Mouse (Mus musculus) intestine, embryonic 16.5 days (tissue): ENCODE measurements around the gene Cox20. TPM values are rescaled to one million over a fixed set of nuclear protein-coding genes. Genes with fewer than 3 reads are reported as not detected.
"Not testable (repeated sequence)": the region's sequence is repeated elsewhere in the genome, so short reads cannot be mapped to it uniquely, and the experiment has no call there.

Source experiments
- ATAC-seq: fragments of 200-750 bp; cut with Nextera tagmentation; 2 replicates; pipeline ENCODE4 v1.8.0; 2017; ENCODE audit warnings: moderate TSS enrichment, moderate library complexity
- H3K27ac ChIP-seq: fragments of 300-500 bp; sonication (generic); 2 replicates; pipeline ENCODE4 v1.5.1; 2014; ENCODE audit warnings: mild to moderate bottlenecking, low read length
- H3K27me3 ChIP-seq: fragments of 300-500 bp; sonication (generic); replicated peaks from 2 replicates; pipeline ENCODE4 v1.6.1; 2014; ENCODE audit warnings: low read length, control low read depth, mixed read lengths; ENCODE audit not compliant: control insufficient read depth, insufficient read depth
- H3K36me3 ChIP-seq: fragments of 300-500 bp; sonication (generic); 2 replicates; pipeline ENCODE4 v1.6.1; 2014; ENCODE audit warnings: low read length, control low read depth; ENCODE audit not compliant: control insufficient read depth, insufficient read depth
- H3K4me1 ChIP-seq: fragments of 300-500 bp; sonication (generic); 2 replicates; pipeline ENCODE4 v1.6.1; 2014; ENCODE audit warnings: low read length, control low read depth, mixed read lengths; ENCODE audit not compliant: control insufficient read depth, insufficient read depth
- H3K4me2 ChIP-seq: fragments of 300-500 bp; sonication (generic); 2 replicates; pipeline ENCODE4 v1.6.1; 2014; ENCODE audit warnings: low read depth, low read length, control low read depth
- H3K4me3 ChIP-seq: fragments of 300-500 bp; sonication (generic); 2 replicates; pipeline ENCODE4 v1.5.1; 2014; ENCODE audit warnings: mild to moderate bottlenecking, low read length
- H3K9ac ChIP-seq: fragments of 300-500 bp; sonication (generic); 2 replicates; pipeline ENCODE4 v1.6.1; 2014; ENCODE audit warnings: low read depth, low read length
- H3K9me3 ChIP-seq: fragments of 300-500 bp; sonication (generic); 2 replicates; pipeline ENCODE4 v1.6.1; 2016; ENCODE audit warnings: low read length, control low read depth; ENCODE audit not compliant: control insufficient read depth
- WGBS: fragments of 180-500 bp; shearing (Covaris S2); extraction: QIAGEN DNeasy Blood & Tissue Kit; methylation state at CpG from one replicate; pipeline ENCODE4 v1.1.7; 2014; 5-methylcytosine and 5-hydroxymethylcytosine counted together
- polyA plus RNA-seq: library from polyadenylated mRNA; unstranded; fragments of >200 nt; fragmentation: Nextera tagmentation; extraction: Ambion mirVana; gene quantifications from 2 replicates; pipeline ENCODE4 v1.2.1, GENCODE M21; 2015

Gene Cox20
- polyA plus RNA-seq, 1 experiment from 2014 or later, result 142 TPM

DNA sequence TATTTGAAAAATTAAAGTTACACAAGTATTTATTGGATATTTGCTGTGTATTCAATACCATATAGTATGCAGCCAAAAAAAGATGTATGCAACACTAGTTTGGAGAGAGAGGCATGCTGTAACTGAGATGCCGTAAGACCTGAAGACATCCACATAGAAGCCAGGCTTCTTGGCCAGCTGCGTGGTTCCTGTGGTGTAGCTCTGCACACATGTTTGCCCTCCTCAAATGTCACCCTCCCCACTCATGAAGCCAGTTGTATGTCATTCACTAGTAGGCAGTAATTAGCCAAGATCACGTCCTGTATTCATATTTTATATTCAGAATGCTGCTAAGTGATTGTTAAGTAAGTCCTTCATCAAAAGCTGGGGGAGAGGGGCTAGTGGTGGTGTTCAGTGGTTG, 22.5 kb downstream of the Cox20 start:
- ATAC-seq, result no peak
- Histone ChIP-seq H3K36me3 (no peaks in the 10 kb centered on the region), H3K4me1 (no peaks in the 10 kb centered on the region), H3K9me3 (no peaks in the 10 kb centered on the region), H3K27ac (no peak overlapping the region), H3K4me2 (no peak overlapping the region), H3K27me3 (no peaks in the 10 kb centered on the region), H3K9ac (no peak overlapping the region), H3K4me3 (no peak overlapping the region)
- WGBS, result 85% methylated on average over 3 of the region's 3 CpGs

DNA sequence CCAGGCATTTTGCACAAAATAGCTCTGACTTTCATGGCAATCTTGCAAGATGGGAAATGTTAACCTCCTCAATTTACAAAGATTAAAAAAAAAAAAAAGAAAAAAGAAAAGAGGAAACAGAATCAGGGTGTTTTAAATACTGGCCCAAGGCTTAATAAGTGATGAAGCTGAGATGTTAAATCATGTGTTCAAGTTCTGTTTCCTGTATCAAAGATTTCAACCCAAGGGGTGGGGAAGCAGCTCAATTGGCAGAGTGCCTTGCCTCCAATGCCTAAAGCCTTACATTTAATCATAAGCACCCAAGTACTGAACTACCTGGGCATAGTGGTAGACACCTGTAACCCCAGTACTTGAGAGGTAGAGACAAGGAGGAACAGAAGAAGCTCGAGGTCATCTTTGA, 23.1 kb downstream of the Cox20 start:
- Histone ChIP-seq H3K36me3 (no peaks in the 10 kb centered on the region), H3K4me2 (no peak overlapping the region), H3K27me3 (no peaks in the 10 kb centered on the region), H3K27ac (no peak overlapping the region), H3K4me3 (no peak overlapping the region), H3K9ac (no peak overlapping the region), H3K4me1 (no peaks in the 10 kb centered on the region), H3K9me3 (no peaks in the 10 kb centered on the region)
- ATAC-seq, result no peak
- WGBS, result 72% methylated on average over 1 of the region's 1 CpGs

DNA sequence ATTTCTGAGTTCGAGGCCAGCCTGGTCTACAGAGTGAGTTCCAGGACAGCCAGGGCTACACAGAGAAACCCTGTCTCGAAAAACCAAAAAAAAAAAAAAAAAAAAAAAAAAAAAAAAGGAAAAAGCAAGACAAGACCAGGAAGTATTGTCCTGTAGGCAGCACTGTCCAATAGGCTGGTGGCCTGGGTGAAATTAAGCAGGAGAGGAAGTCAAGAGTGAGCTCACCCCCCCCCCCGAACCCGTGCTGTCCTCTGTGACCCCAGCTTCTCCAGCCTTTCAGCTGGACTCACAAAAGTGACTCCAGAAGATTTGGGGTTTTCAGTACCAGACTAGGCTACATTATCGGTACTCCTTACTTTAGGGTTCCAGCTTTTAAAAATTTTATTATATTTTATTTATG, 23.7 kb downstream of the Cox20 start:
- H3K36me3 ChIP-seq, result no peaks in the 10 kb centered on the region
- no peaks in the 10 kb centered on the region for H3K27me3 ChIP-seq
- H3K4me2 ChIP-seq, result no peak overlapping the region
- no peak overlapping the region for H3K4me3 ChIP-seq
- no peaks in the 10 kb centered on the region for H3K9me3 ChIP-seq
- no peaks in the 10 kb centered on the region for H3K4me1 ChIP-seq
- 78% methylated on average over 4 of the region's 5 CpGs for WGBS
- H3K9ac ChIP-seq, result no peak overlapping the region
- H3K27ac ChIP-seq, result no peak overlapping the region
- ATAC-seq, result no peak

DNA sequence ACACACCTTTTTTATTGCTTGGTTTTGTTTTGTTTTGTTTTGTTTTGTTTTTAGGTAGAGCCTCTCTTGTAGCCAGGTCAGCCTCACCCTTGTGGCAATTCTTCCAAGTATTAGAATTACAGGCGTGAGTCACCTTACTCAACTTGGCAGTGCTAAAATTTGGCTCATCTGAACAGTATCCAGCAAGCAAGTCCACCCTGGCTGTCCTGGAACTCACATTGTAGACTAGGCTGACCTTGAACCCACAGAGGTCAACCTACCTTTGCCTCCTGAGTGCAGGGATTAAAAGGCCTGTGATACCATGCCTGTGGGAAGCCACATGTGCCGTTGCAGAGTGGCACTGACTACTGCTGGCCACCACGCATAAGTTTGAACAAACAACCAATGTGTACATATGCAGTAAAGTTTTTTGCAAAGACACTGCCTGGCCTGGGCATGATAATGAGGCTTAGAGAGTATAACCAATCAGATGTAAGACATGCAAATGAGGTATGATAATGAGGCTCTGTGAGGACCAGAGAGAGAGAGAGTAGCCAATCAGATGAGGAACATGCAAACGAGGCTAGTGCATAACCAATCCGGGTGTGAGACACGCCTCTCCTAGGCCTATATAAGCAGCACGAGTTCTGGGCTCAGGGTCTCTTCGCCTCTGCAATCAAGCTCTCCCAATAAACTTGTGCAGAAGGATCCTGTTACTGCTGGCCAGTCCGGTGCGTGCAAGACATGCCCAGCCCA, 25.3 kb downstream of the Cox20 start:
- not testable (repeated sequence) for H3K27ac ChIP-seq, H3K9me3 ChIP-seq
- 93% methylated on average over 10 of the region's 10 CpGs for WGBS

DNA sequence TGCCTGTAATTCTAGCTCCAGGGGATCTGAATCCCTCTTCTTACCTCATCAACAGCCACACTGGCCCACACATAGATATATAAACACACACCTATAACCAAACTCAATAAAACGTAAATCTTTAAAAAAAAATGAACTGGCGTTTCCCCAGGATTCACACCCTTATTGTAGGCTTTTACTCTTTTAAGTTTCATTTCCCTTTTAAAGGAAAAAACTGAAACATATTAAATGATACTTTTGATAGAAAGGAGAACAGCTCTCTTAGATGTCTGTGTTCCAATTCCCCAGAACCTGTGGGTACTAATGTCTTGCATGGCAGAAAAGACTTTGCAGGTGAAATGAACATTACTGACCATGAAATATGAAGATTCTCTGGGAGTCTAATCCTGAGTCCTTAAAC, 31.9 kb downstream of the Cox20 start:
- ATAC-seq, result no peak
- no peak overlapping the region for H3K27ac ChIP-seq
- WGBS, result 91% methylated on average over 2 of the region's 2 CpGs
- no peak overlapping the region for H3K4me2 ChIP-seq
- H3K4me3 ChIP-seq, result no peak overlapping the region
- no peaks in the 10 kb centered on the region for H3K27me3 ChIP-seq
- no peaks in the 10 kb centered on the region for H3K9me3 ChIP-seq
- H3K9ac ChIP-seq, result no peak overlapping the region
- H3K36me3 ChIP-seq, result no peaks in the 10 kb centered on the region
- no peaks in the 10 kb centered on the region for H3K4me1 ChIP-seq

More for the DNA sequence above, 25.3 kb downstream of the Cox20 start:
- H3K27me3 ChIP-seq, H3K36me3 ChIP-seq, ATAC-seq, H3K9ac ChIP-seq, H3K4me1 ChIP-seq, H3K4me3 ChIP-seq, H3K4me2 ChIP-seq: not testable (repeated sequence)

DNA sequence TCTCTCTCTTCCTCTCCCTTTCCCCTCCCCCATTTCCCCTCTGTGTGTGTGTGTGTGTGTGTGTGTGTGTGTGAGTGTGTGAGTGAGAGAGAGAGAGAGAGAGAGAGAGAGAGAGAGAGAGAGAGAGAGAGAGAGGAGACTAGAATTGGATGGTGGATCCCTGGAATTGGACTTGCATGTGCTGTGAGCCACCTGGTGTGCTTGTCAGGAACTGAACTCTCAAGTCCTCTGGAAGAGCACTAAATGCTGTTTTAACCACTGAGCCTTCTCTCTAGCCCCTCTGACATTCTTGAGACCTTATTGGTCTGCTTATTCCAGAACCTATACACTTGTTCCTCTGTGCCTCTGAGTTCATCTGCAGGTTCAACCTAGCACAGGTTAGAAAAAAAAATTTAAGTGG, 32.7 kb downstream of the Cox20 start:
- no peak for ATAC-seq
- Histone ChIP-seq H3K27me3 (no peaks in the 10 kb centered on the region), H3K4me2 (no peak overlapping the region), H3K36me3 (no peaks in the 10 kb centered on the region), H3K4me1 (no peaks in the 10 kb centered on the region), H3K4me3 (no peak overlapping the region), H3K27ac (no peak overlapping the region), H3K9me3 (no peaks in the 10 kb centered on the region), H3K9ac (no peak overlapping the region)

DNA sequence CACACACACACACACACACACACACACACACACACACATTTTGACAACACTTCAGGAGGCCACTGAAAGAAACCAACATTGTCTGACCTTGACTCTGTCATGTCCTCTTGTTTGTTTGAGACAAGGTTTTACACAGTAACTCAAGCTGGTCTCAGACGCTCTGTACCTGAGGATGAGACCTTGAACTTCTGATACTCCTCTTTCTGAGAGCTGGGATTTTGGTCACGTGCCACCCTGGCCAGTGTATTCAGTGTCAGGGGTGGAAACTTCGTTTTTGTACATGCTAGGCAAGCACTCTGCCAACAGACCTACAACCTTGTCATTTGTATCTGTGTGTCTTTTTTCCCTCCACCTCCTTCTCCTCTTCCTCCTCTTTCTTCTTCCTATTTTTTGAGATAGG, 35.6 kb downstream of the Cox20 start:
- H3K4me2 ChIP-seq, result no peak overlapping the region
- no peak overlapping the region for H3K9ac ChIP-seq
- no peaks in the 10 kb centered on the region for H3K27me3 ChIP-seq
- no peaks in the 10 kb centered on the region for H3K9me3 ChIP-seq
- H3K4me3 ChIP-seq, result no peak overlapping the region
- WGBS, result 39% methylated on average over 3 of the region's 3 CpGs
- H3K36me3 ChIP-seq, result no peaks in the 10 kb centered on the region
- H3K27ac ChIP-seq, result no peak overlapping the region
- no peak for ATAC-seq
- H3K4me1 ChIP-seq, result no peaks in the 10 kb centered on the region

DNA sequence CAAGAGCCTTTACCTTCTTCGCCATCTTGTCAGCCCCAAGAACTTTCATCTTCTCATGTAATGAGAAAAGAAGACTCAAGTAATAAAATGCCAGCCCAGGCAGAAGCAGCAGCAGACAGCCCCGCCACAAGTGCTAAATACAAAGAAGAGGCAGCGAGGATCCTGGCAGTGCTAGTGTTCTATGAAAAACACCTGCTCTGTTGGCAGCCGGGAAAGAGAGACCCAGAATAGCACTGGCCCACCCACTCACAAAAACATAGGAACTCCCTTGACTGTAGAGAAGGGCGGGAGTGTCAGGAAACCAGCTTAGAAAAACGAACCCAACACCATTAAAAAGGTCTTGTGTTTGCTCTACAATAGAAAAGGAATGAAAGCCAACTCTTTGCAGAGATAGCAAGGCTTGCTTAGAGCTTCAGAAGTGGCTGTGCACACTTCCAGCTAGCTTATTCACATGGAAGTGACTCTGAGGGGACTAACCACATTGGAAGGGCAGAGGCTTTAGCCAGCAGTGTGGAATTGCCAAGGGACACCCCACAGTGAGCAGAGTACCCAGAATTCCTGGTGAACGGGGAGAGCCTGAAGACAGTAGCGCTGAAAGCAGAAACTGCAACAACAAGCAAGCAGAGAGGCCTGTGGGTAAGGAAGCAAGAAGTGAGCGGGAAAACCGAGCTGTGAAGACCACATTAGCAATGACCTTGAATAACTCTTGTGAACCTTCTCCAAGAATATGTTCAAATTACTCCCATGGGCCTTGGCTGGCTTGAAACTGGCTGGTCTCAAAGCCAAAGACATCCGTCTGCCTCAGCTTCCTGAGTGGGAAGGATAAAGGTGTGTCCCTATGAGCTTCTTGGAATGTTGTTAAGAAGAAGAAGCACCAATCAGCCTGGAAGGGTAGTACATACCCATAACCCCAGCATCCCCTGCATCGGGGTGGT, 39.1 kb downstream of the Cox20 start:
- Histone ChIP-seq H3K27ac (no peak overlapping the region), H3K4me1 (no peaks in the 10 kb centered on the region), H3K4me2 (no peak overlapping the region), H3K27me3 (no peaks in the 10 kb centered on the region), H3K36me3 (no peaks in the 10 kb centered on the region), H3K9me3 (no peaks in the 10 kb centered on the region), H3K9ac (no peak overlapping the region), H3K4me3 (no peak overlapping the region)
- no peak for ATAC-seq
- 70% methylated on average over 12 of the region's 12 CpGs for WGBS

DNA sequence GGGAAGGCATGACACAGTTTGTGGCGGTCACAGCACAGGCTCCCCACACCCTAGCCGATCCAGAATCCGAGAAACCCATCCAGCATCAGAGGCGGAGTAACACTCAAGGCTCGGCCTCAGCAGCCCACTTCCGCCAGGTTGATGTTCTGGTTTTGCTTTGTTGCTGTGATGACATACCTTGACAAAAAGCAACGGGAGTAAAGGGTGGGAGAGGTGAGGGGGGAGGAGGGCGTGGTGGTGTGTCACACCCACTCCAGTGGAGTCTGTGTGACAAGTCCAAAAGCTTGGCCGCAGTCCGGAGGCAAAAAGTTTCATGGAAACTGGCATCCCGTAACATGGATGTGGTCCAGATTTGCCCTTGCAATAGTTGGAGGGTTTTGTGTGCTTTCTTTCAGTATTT, 41.3 kb downstream of the Cox20 start:
- ATAC-seq, result no peak
- WGBS, result 87% methylated on average over 11 of the region's 11 CpGs

More for the DNA sequence above, 41.3 kb downstream of the Cox20 start:
- Histone ChIP-seq H3K4me2 (no peak overlapping the region), H3K9me3 (no peaks in the 10 kb centered on the region), H3K36me3 (no peaks in the 10 kb centered on the region), H3K9ac (no peak overlapping the region), H3K27ac (no peak overlapping the region), H3K4me3 (no peak overlapping the region), H3K27me3 (no peaks in the 10 kb centered on the region), H3K4me1 (no peaks in the 10 kb centered on the region)
